Mouse (Mus musculus) liver, embryonic 13.5 days (tissue): ENCODE data around the gene Mybbp1a. TPM values are rescaled to one million over a fixed set of nuclear protein-coding genes. Genes with fewer than 3 reads are reported as not detected.

Source experiments
- ATAC-seq: fragments of 200-750 bp; cut with Nextera tagmentation; 2 replicates; pipeline ENCODE4 v1.8.0; 2017; ENCODE audit warnings: low read depth, mild to moderate bottlenecking, moderate number of reproducible peaks, moderate library complexity
- DNase-seq: peaks from one replicate; pipeline ENCODE4 v3.0.0; 2022
- H3K27ac ChIP-seq: fragments of 300-500 bp; sonication (generic); 2 replicates; pipeline ENCODE4 v1.5.1; 2015; ENCODE audit warnings: moderate library complexity, mild to moderate bottlenecking, inconsistent platforms
- H3K27me3 ChIP-seq: fragments of 300-500 bp; sonication (generic); 2 replicates; pipeline ENCODE4 v1.6.1; 2015; ENCODE audit warnings: mild to moderate bottlenecking, inconsistent platforms
- H3K36me3 ChIP-seq: fragments of 300-500 bp; sonication (generic); 2 replicates; pipeline ENCODE4 v1.6.1; 2015; ENCODE audit warnings: mild to moderate bottlenecking, inconsistent platforms
- H3K4me1 ChIP-seq: fragments of 300-500 bp; sonication (generic); replicated peaks from 2 replicates; pipeline ENCODE4 v1.6.1; 2015; ENCODE audit warnings: inconsistent platforms
- H3K4me2 ChIP-seq: fragments of 300-500 bp; sonication (generic); 2 replicates; pipeline ENCODE4 v1.6.1; 2015; ENCODE audit warnings: inconsistent platforms, mild to moderate bottlenecking, moderate library complexity
- H3K4me3 ChIP-seq: fragments of 300-500 bp; sonication (generic); replicated peaks from 2 replicates; pipeline ENCODE4 v1.5.1; 2015; ENCODE audit warnings: mild to moderate bottlenecking, inconsistent platforms
- H3K9ac ChIP-seq: fragments of 300-500 bp; sonication (generic); 2 replicates; pipeline ENCODE4 v1.6.1; 2015; ENCODE audit warnings: mild to moderate bottlenecking, inconsistent platforms
- H3K9me3 ChIP-seq: fragments of 300-500 bp; sonication (generic); replicated peaks from 2 replicates; pipeline ENCODE4 v1.6.1; 2016; ENCODE audit warnings: inconsistent platforms
- WGBS: fragments of 180-500 bp; shearing (Covaris S2); methylation state at CpG from one replicate; pipeline ENCODE4 v1.1.7; 2015; ENCODE audit not compliant: insufficient replicate concordance; 5-methylcytosine and 5-hydroxymethylcytosine counted together
- polyA plus RNA-seq: library from polyadenylated mRNA; unstranded; fragments of >200 nt; fragmentation: Nextera tagmentation; extraction: Ambion mirVana; gene quantifications from 2 replicates; pipeline ENCODE4 v1.2.1, GENCODE M21; 2015

Mybbp1a gene
- polyA plus RNA-seq, 1 experiment from 2014 or later = 129 TPM

DNA sequence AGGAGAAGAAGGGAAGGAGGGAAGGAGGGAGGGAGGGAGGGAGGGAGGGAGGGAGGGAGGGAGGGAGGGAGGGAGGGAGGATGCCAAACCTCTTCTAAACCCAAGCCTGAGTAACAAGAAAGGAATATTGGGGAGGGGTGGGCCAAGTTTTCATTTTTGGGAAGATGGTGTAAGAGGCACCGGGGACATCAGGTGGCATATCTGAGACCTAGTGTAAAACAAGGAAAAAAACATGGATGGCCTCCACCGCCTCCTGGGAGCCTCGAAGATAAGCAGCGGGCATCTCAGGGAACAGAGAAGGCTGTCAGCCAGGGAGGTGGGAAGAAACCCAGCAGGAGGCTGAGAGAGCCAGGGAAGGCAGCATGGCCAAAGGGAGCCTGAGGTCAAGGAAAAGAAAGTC, 35.6 kb upstream of the Mybbp1a start:
- WGBS = 64% methylated on average over 4 of the region's 4 CpGs

DNA sequence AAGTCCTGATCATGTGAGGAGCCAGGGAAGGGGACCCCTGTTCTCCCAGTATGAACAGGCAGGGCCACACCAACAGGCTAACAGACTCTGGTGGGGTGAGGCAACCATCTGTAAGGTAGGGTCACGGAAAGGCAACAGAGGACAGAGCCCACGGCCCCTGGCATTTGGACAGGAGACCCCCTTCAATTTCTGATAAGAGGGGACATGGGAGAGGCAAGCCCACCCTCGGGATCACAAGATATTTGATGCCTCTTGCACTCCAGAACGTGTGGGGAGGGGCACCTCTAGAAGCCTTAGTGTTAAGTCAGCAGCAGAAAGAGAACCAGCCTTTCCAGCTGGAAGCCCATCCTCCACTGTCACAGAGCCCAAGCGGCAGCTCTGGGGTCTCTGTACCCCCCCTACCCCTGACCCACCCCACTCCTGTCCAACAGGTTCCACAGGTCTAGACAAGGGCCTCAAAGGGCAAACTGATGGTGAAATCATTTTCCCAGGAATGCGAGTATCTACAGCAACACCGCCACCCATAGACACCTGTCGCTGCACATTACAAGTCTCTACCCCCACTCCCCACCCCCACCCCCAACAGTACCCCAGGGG, 35.0 kb upstream of the Mybbp1a start:
- Histone ChIP-seq H3K27me3 (peaks cover 26% of the 10 kb centered on the region), H3K4me2 (no peak overlapping the region), H3K4me3 (no peak overlapping the region), H3K36me3 (no peaks in the 10 kb centered on the region), H3K4me1 (peaks cover 29% of the 10 kb centered on the region), H3K27ac (no peak overlapping the region), H3K9ac (no peak overlapping the region), H3K9me3 (no peaks in the 10 kb centered on the region)
- ATAC-seq (no peak), DNase-seq (no peak)
- WGBS = 57% methylated on average over 8 of the region's 8 CpGs

More for the DNA sequence above, 35.6 kb upstream of the Mybbp1a start:
- ATAC-seq (no peak), DNase-seq (no peak)
- no peak overlapping the region for H3K4me3 ChIP-seq
- H3K9ac ChIP-seq = no peak overlapping the region
- no peaks in the 10 kb centered on the region for H3K36me3 ChIP-seq
- H3K27ac ChIP-seq = no peak overlapping the region
- no peaks in the 10 kb centered on the region for H3K9me3 ChIP-seq
- H3K4me1 ChIP-seq = peaks cover 23% of the 10 kb centered on the region
- H3K27me3 ChIP-seq = peaks cover 20% of the 10 kb centered on the region
- H3K4me2 ChIP-seq = no peak overlapping the region

GRCm38 (mm10) chr11:72407081-72407480, 34.1 kb upstream of the Mybbp1a start:
- Histone ChIP-seq H3K9me3 (no peaks in the 10 kb centered on the region), H3K27ac (no peak overlapping the region), H3K9ac (no peak overlapping the region), H3K36me3 (no peaks in the 10 kb centered on the region), H3K27me3 (peaks cover 35% of the 10 kb centered on the region), H3K4me1 (peaks cover 37% of the 10 kb centered on the region), H3K4me3 (no peak overlapping the region), H3K4me2 (peak overlapping the region; percentile 35)
- ATAC-seq = no peak
- 28% methylated on average over 3 of the region's 3 CpGs for WGBS
- DNase-seq = no peak

GRCm38 (mm10) chr11:72407574-72407973, 33.6 kb upstream of the Mybbp1a start:
- Histone ChIP-seq H3K4me3 (no peak overlapping the region), H3K27ac (no peak overlapping the region)
- no peak for ATAC-seq

DNA sequence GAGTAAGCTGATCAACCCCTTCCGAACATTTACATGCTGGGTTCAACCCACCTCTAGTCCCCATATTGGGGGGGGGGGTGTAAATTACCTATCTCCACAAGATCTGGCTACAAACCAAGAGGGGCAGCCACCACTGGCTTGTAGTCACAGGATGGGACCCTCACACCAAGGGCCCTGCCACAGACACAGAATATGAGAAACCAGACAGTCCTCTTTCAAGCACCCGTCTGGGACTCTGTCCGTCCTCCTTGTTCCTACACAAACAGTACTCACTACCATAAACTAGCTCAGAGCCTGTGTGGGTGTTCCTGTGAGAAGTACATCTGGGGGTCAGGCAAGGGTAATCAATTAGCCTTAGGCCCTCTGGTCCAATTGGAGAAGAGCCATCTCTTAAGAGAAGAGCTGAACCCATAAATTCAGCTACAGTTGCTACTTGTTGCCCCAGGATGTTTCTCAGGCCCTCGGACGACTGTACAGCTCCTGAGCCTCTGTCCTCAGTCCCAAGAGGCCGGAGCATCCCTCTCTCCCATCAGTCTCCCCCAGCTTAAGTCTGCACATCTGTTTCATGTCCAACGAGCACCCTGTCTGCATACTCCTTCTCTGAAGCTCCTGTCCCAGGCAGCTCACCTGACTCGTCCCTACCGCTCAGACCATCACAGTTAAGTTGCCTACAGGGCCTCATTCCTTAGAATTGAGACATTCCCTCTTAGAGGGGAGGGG, 32.5 kb upstream of the Mybbp1a start:
- H3K9ac ChIP-seq = no peak overlapping the region
- H3K4me2 ChIP-seq = no peak overlapping the region
- ATAC-seq (no peak), DNase-seq (no peak)
- H3K4me1 ChIP-seq = peaks cover 42% of the 10 kb centered on the region
- no peaks in the 10 kb centered on the region for H3K36me3 ChIP-seq
- peaks cover 48% of the 10 kb centered on the region for H3K27me3 ChIP-seq
- H3K27ac ChIP-seq = no peak overlapping the region
- 72% methylated on average over 9 of the region's 9 CpGs for WGBS
- H3K9me3 ChIP-seq = no peaks in the 10 kb centered on the region
- H3K4me3 ChIP-seq = no peak overlapping the region

More at GRCm38 (mm10) chr11:72407574-72407973, 33.6 kb upstream of the Mybbp1a start:
- WGBS = 6% methylated on average over 7 of the region's 7 CpGs
- Histone ChIP-seq H3K9ac (no peak overlapping the region), H3K4me1 (peaks cover 37% of the 10 kb centered on the region), H3K9me3 (no peaks in the 10 kb centered on the region), H3K27me3 (peaks cover 40% of the 10 kb centered on the region), H3K36me3 (no peaks in the 10 kb centered on the region), H3K4me2 (peak overlapping the region; percentile 35)
- DNase-seq = no peak

DNA sequence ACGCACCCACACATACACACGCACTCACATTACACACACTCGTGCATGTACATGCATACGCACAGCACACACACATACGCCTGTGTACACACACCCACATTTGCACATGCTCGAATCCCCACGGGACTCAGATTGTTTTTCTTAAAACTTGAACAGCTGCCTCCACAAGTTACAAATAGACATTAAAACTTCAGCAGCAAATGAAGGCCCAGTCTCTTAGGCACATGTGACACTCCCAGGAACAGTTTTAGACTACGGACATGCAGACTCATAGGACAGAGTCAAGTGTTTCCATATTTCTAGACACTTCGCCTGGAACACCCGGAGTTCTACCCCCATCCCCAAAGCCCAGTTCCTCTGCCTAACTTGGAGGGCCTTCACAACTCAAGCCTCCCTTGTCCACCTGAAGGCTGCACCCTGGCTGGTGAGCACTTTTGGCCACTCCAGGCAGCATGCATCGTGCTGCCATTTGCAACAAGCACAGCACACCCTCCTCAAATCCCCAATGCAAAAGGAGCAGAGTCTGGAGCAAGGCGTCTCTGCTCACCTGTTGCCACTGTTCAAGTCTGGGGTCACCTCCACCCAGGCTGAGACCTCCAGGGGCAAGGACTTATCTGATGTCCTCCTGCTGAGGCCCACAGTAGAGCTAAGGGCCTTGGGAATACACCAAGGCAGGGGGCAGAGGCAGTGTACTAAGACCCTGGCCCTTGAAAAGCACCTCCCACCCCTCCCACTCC, 31.3 kb upstream of the Mybbp1a start:
- Histone ChIP-seq H3K27me3 (peaks cover 50% of the 10 kb centered on the region), H3K4me3 (0 out of 2 replicates have a peak overlapping the region, but pooled peaks have one; percentile 66), H3K9me3 (no peaks in the 10 kb centered on the region), H3K36me3 (no peaks in the 10 kb centered on the region), H3K9ac (no peak overlapping the region), H3K27ac (no peak overlapping the region), H3K4me1 (peaks cover 54% of the 10 kb centered on the region), H3K4me2 (peak overlapping the region; percentile 95)
- 69% methylated on average over 12 of the region's 12 CpGs for WGBS
- DNase-seq = no peak
- ATAC-seq = no peak

DNA sequence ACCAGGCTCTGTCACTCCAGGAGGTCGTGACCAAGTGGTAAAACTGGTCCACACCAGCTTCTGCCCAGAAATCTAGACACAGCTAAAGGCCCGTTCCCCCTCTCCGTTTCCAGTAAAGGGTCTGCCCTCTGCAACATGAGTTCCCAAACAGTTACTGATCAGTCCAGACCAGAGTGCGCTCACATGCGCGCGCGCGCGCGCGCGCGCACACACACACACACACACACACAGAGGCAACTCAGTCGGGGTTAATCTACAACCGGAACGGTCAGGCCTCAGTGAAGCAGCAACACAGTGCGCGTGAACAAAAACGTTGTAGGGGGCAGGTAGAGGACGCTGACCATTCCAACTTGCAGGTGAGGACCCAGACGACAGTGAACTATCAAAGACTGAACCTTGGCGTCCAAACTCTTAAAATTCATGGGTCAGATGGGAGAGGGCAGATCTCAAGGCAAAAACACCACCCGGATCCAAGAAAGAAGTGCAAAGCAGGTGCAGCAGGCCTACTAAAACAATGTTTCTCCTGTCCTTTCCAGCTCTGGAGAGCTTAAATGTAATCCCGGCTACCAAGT, 30.5 kb upstream of the Mybbp1a start:
- DNase-seq = no peak
- WGBS = 3% methylated on average over 25 of the region's 25 CpGs
- Histone ChIP-seq H3K36me3 (no peaks in the 10 kb centered on the region), H3K4me3 (peak overlapping the region; percentile 66), H3K4me1 (peaks cover 62% of the 10 kb centered on the region), H3K4me2 (peak overlapping the region; percentile 95), H3K9me3 (no peaks in the 10 kb centered on the region), H3K27me3 (peaks cover 50% of the 10 kb centered on the region), H3K27ac (no peak overlapping the region), H3K9ac (peak overlapping the region; percentile 69)
- no peak for ATAC-seq

DNA sequence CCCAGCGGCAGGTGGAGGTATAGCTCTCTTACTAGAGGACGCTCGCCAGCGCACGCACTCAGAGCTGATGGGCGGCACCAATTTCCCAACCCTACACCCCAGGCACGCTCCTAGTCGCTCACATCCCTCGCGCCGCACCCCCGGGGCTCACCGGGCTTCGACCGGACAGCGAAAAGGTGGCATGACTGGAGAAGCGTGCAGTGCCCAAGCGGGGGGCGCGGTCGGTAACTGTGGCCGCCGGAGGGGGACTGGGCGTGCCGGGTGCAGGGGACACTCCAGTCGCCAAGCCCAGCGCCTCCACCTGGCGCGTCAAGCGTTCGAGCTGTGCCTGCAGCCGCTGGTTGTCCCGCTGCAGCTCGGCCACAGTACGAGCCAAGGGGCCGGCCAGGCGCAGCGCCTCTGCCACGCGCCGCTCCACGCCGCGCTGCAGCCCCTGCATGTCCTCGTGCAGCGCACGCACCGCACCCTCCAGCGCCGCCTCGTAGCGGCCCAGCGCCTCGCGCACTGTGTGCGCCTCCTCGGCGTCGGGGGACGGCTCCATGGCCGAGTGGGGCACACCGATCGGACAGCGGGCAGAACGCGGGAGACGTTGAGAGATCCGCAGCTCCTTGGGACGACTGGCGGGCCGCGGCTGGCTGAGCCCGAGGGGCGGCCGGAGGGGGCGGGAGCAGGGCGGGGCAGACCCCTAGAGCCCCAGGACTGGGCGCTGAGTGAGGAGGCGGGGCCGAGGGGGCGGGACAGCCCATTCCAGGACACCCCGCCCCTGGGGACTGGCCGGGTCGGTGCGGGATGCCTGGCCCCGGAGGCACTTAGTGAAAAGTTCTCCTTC, 29.8 kb upstream of the Mybbp1a start, which contains the start of gene Smtnl2:
Smtnl2 (minus strand) TSS at position 621 of the 829 bp plus-strand sequence.
- WGBS = under 1% methylated on average over 78 of the region's 86 CpGs
- H3K27ac ChIP-seq = no peak within 1 kb of the TSS
- DNase-seq = peak; percentile 74

GRCm38 (mm10) chr11:72411945-72412344, 29.2 kb upstream of the Mybbp1a start:
- Histone ChIP-seq H3K27me3 (peaks cover 46% of the 10 kb centered on the region), H3K4me1 (peaks cover 71% of the 10 kb centered on the region), H3K4me3 (peak overlapping the region; percentile 66), H3K27ac (no peak overlapping the region), H3K9ac (no peak overlapping the region), H3K4me2 (peak overlapping the region; percentile 95), H3K9me3 (no peaks in the 10 kb centered on the region), H3K36me3 (no peaks in the 10 kb centered on the region)
- no peak for DNase-seq
- ATAC-seq = no peak
- WGBS = 38% methylated on average over 9 of the region's 9 CpGs

More for the DNA sequence above, 29.8 kb upstream of the Mybbp1a start, which contains the start of gene Smtnl2:
- no peaks in the 10 kb centered on the region for H3K36me3 ChIP-seq
- peak within 1 kb of the TSS; percentile 66 for H3K4me3 ChIP-seq
- H3K4me2 ChIP-seq = peak within 1 kb of the TSS; percentile 95
- ATAC-seq = peak; percentile 80
- H3K4me1 ChIP-seq = peaks cover 69% of the 10 kb centered on the region
- no peaks in the 10 kb centered on the region for H3K9me3 ChIP-seq
- H3K9ac ChIP-seq = peak within 1 kb of the TSS; percentile 69
- peaks cover 50% of the 10 kb centered on the region for H3K27me3 ChIP-seq

GRCm38 (mm10) chr11:72413016-72413415, 28.1 kb upstream of the Mybbp1a start:
- WGBS = 66% methylated on average over 7 of the region's 7 CpGs
- DNase-seq = no peak

More at GRCm38 (mm10) chr11:72413016-72413415, 28.1 kb upstream of the Mybbp1a start:
- H3K27me3 ChIP-seq = peaks cover 45% of the 10 kb centered on the region
- no peak for ATAC-seq
- no peak overlapping the region for H3K9ac ChIP-seq
- H3K36me3 ChIP-seq = no peaks in the 10 kb centered on the region
- H3K27ac ChIP-seq = no peak overlapping the region
- H3K4me1 ChIP-seq = peaks cover 66% of the 10 kb centered on the region
- H3K4me2 ChIP-seq = no peak overlapping the region
- H3K9me3 ChIP-seq = no peaks in the 10 kb centered on the region
- no peak overlapping the region for H3K4me3 ChIP-seq
